Mouse (Mus musculus) brain, embryonic 14.5 days (tissue): ENCODE data around the gene Pitpnm3. TPM values are rescaled to one million over a fixed set of nuclear protein-coding genes. Genes with fewer than 3 reads are reported as not detected.

ENCODE experiments used
- DNase-seq: peaks from one replicate; pipeline ENCODE4 v3.0.0-alpha.2; 2011; ENCODE audit warnings: low read depth
- CTCF ChIP-seq: fragments of 200-500 bp; IDR thresholded peaks from 2 replicates; pipeline ENCODE4 v1.5.1; 2012; ENCODE audit warnings: inconsistent platforms, mild to moderate bottlenecking, moderate library complexity, borderline replicate concordance; ENCODE audit not compliant: insufficient read depth, insufficient read length; ENCODE audit errors: extremely low read depth
- POLR2A ChIP-seq: fragments of 200-500 bp; IDR thresholded peaks from 2 replicates; pipeline ENCODE4 v1.6.1; 2012; ENCODE audit warnings: mild to moderate bottlenecking, inconsistent platforms, borderline replicate concordance; ENCODE audit not compliant: poor library complexity, insufficient read depth, insufficient read length, severe bottlenecking; ENCODE audit errors: extremely low read depth
- polyA plus RNA-seq: library from polyadenylated mRNA; depleted of rRNA; stranded (reverse); fragments of >200 nt; gene quantifications from 2 replicates; pipeline ENCODE4 v1.2.3, GENCODE M21; 2012

Gene Pitpnm3
- polyA plus RNA-seq, 1 experiment: 13.0 TPM

DNA sequence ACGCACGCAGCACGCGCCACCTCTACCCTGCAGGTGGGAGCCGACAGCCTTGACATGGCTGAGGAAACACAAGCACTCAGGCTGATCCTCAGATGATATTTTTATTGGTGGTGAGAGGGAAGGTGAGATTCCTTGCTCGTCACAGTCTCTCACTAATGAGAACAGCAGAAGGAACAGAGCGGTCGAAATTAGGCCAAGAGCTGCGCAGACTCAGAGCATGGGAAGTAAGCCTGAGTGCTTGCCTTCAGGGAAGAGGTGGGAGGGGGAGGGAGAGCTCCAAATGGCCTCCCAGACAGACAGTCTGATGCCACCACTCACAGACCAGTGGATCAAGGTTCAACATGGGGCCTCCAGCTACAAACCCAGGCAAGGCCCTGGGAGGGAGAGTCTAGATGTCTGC lies 109.1 kb downstream of the Pitpnm3 start:
- TF ChIP-seq CTCF (no peak), POLR2A (no peak)
- DNase-seq: no peak

DNA sequence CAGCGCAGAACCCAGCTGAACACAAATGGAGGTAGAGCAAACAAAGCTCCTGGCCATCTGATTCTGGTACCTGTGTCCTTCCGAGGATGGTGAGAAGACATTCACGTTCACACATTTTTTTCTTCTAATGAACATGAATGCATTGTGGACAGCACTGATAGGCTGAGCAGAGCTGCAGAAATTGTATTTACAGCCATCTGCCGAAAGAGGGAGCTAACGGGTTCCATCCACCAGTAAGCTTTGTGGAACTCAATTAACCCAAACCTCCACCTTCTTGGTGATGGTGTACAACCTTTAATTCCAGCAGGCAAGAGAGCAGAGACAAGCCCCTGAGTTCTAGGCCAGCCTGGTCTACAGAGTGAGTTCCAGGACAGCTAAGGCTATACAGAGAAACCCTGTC lies 109.7 kb downstream of the Pitpnm3 start:
- DNase-seq: peak; percentile 63
- peak; percentile 51; the same call in 1 of the 2 replicates for TF ChIP-seq CTCF
- TF ChIP-seq POLR2A: no peak

GRCm38 (mm10) chr11:72024193-72024781 lies 111.3 kb downstream of the Pitpnm3 start:
- peak; percentile 81 for TF ChIP-seq CTCF
- TF ChIP-seq POLR2A: no peak
- DNase-seq: peak; percentile 86

GRCm38 (mm10) chr11:72023581-72023980 lies 112.0 kb downstream of the Pitpnm3 start:
- TF ChIP-seq CTCF: peak; percentile 55; the same call in 1 of the 2 replicates
- no peak for TF ChIP-seq POLR2A
- peak; percentile 61 for DNase-seq

- DNase-seq: no peak
- TF ChIP-seq POLR2A: no peak
- TF ChIP-seq CTCF: no peak
Observed at GRCm38 (mm10) chr11:72022827-72023226, 112.8 kb downstream of the Pitpnm3 start.

- no peak for TF ChIP-seq POLR2A
- no peak for TF ChIP-seq CTCF
- no peak for DNase-seq
Observed at GRCm38 (mm10) chr11:72021015-72021414, 114.6 kb downstream of the Pitpnm3 start.

- TF ChIP-seq CTCF: no peak
- TF ChIP-seq POLR2A: no peak
- DNase-seq: peak; percentile 56
Observed at GRCm38 (mm10) chr11:72017253-72017601, 118.4 kb downstream of the Pitpnm3 start.

GRCm38 (mm10) chr11:72016518-72017252 lies 118.9 kb downstream of the Pitpnm3 start:
- DNase-seq: no peak
- TF ChIP-seq POLR2A (no peak), CTCF (no peak)

- DNase-seq: peak; percentile 57
- TF ChIP-seq CTCF (no peak), POLR2A (no peak)
Observed at GRCm38 (mm10) chr11:72014674-72015073, 120.9 kb downstream of the Pitpnm3 start.

DNA sequence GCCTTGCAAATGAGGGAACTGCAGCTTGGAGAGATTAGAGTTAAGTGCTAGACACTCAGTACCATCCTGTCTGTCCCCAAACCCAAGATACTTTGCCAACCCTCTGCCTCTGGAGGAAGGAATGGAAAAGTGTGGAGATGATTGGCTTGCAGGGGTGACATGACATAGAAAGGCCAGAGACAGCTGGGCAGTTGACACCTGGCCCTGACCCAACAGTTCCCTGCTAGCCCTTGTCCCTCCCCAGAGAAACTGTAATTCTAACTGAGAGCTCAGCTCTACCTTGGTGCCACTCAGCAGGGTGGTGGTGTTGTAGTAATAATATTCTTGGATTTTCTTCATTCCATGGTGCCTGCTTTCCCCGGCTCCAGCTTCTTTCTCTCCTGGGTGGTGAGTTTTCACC lies 123.6 kb downstream of the Pitpnm3 start:
- DNase-seq: no peak
- no peak for TF ChIP-seq CTCF
- no peak for TF ChIP-seq POLR2A

DNA sequence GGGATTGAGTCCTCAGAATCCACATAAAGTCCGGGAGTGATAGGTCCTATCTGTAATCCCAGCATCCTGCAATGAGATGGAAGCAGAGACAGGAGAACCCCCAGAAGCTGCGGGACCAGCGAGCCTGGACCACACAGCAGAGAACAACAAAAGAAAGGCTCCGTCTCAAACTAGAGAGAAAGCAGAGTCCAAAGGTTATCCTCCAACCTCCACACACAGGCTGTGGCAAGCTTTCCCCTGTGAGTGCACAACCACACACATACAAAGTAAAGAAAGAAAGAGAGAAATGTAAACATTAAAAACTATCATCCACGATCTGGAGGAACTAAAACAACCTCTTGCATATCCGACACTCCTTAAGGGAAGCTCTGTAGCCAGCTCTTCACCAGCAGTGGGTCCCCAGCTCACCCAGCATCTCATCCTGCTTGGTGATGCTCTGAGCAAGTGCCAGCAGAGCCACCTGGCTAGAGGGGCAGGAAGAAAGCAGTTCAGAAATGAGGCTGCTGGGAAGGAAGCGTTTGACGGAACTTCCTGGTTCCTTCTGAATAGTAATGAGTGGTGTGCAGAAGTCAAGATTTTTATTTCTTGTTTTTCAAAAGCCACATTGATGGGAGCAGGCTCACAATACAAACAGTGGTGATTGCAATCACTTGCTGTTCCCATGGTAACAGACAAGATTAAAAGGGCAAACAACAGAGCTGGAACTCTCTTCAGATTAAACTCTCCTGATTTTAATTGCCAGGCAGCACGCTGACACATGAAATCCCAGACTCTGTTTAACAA lies 124.4 kb downstream of the Pitpnm3 start:
- TF ChIP-seq POLR2A: no peak
- TF ChIP-seq CTCF: no peak
- DNase-seq: peak; percentile 82

- TF ChIP-seq POLR2A (no peak), CTCF (no peak)
Observed at GRCm38 (mm10) chr11:72010367-72010766, 125.2 kb downstream of the Pitpnm3 start.

GRCm38 (mm10) chr11:72005547-72005946 lies 130.0 kb downstream of the Pitpnm3 start:
- TF ChIP-seq POLR2A: no peak
- no peak for TF ChIP-seq CTCF
- no peak for DNase-seq

More at GRCm38 (mm10) chr11:72010367-72010766, 125.2 kb downstream of the Pitpnm3 start:
- peak; percentile 88 for DNase-seq
